Mouse (Mus musculus) ES-E14 (cell line): ENCODE measurements at regions not wholly inside any gene's neighbourhood (a gene's known extent, or its start where the extent isn't known, plus 50 kb on each side); places are given as distances from the start of the nearest gene placed in this dataset.

Experiments used
- CHD2 ChIP-seq: IDR thresholded peaks from 2 replicates; pipeline ENCODE4 v1.6.1; 2014; ENCODE audit warnings: mild to moderate bottlenecking, low read depth, low read length, inconsistent platforms
- ZC3H11A ChIP-seq: IDR thresholded peaks from 2 replicates; pipeline ENCODE4 v1.6.1; 2012; ENCODE audit warnings: low read depth, mild to moderate bottlenecking, inconsistent platforms, low read length, borderline replicate concordance
- ZNF384 ChIP-seq: IDR thresholded peaks from 2 replicates; pipeline ENCODE4 v1.6.1; 2012; ENCODE audit warnings: low read depth, low read length, inconsistent platforms

GRCm38 (mm10) chr8:49831970-49832369, 988.2 kb upstream of the Tenm3 start:
- no peak for TF ChIP-seq ZNF384
- TF ChIP-seq ZC3H11A = no peak
- no peak for TF ChIP-seq CHD2
